Comparison of ENCODE assay signal across 11 mouse cellular contexts in the genomic region with DNA sequence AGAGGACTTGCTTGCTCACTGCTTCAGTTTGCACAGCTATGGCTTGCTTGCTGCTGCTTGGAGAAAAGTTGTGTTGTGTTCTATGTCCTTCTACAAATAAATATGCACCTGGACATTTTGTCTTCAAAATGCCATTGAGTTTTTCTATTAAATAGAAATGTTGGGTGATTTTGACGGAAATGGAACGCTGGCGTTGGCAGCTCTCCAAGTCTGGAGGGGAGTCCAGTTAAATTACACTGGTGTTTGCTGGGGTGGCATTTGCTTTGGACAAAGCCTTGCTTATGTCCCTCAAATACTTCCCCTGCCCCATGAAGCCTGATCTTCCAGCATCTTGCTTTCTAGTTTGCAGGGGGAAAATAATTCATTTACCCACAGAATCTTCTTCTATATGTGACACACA.
"Had no signal": no experiment of that assay in that cellular context is flagged by ENCODE, and none has a peak within 500 bp of the region (broad histone marks: within the 10 kb centered on the region; RNA-seq: fewer than 3 reads in every experiment).

No protein-coding gene starts in this region.

- DNase-seq: retina, postnatal 1 day; right cerebral cortex, adult 18-20 months; right cerebral cortex, postnatal 14 days; right cerebral cortex, postnatal 25 days; spleen, adult 18-20 months; thymus, adult 18-20 months; thymus, adult 2 months; thymus, postnatal 14 days; thymus, postnatal 25 days; thymus, postnatal 36 days; thymus, postnatal 4 days had no signal
